Mouse (Mus musculus): Measurements from ENCODE around the gene Cxcl15. TPM values are rescaled to one million over a fixed set of nuclear protein-coding genes. Genes with fewer than 3 reads are reported as not detected.
"Not testable (repeated sequence)": the region's sequence is repeated elsewhere in the genome, so short reads cannot be mapped to it uniquely, and the experiment has no call there.

Gene Cxcl15
- polyA plus RNA-seq, 1 experiment: not detected

GRCm38 (mm10) chr5:90777621-90778020 is 16.7 kb upstream of the Cxcl15 start:
- Histone ChIP-seq H3K4me1 (ENCODE audit: control insufficient read depth, insufficient read depth, low read length) (no peaks in the 10 kb centered on the region), H3K4me3 (ENCODE audit: insufficient read depth, low read depth, low read length) (no peak overlapping the region), H3K27ac (ENCODE audit: insufficient read depth, low read depth, low read length) (no peak overlapping the region), H3K27me3 (replicated peaks; ENCODE audit: control insufficient read depth, insufficient read depth, low read length) (no peaks in the 10 kb centered on the region), H3K36me3 (ENCODE audit: control insufficient read depth, insufficient read depth, low read length) (no peaks in the 10 kb centered on the region)
- 59% methylated on average over 10 of the region's 10 CpGs for WGBS
- no peak for DNase-seq
- no peak for TF ChIP-seq CTCF (conservative IDR thresholded peaks at IDR 0.05; ENCODE audit: insufficient read depth, insufficient read length, low read depth, low read length)

GRCm38 (mm10) chr5:90778856-90779255 is 15.5 kb upstream of the Cxcl15 start:
- WGBS: 84% methylated on average over 6 of the region's 6 CpGs
- Histone ChIP-seq H3K36me3 (ENCODE audit: control insufficient read depth, insufficient read depth, low read length) (no peaks in the 10 kb centered on the region), H3K27ac (ENCODE audit: insufficient read depth, low read depth, low read length) (no peak overlapping the region), H3K27me3 (replicated peaks; ENCODE audit: control insufficient read depth, insufficient read depth, low read length) (no peaks in the 10 kb centered on the region), H3K4me1 (ENCODE audit: control insufficient read depth, insufficient read depth, low read length) (no peaks in the 10 kb centered on the region), H3K4me3 (ENCODE audit: insufficient read depth, low read depth, low read length) (no peak overlapping the region)
- no peak for DNase-seq
- TF ChIP-seq POLR2A (IDR thresholded peaks at IDR 0.05; ENCODE audit: low read depth, low read length) (no peak), CTCF (conservative IDR thresholded peaks at IDR 0.05; ENCODE audit: insufficient read depth, insufficient read length, low read depth, low read length) (no peak)

GRCm38 (mm10) chr5:90783697-90784096 is 10.6 kb upstream of the Cxcl15 start:
- 80% methylated on average over 3 of the region's 3 CpGs for WGBS
- TF ChIP-seq CTCF (conservative IDR thresholded peaks at IDR 0.05; ENCODE audit: insufficient read depth, insufficient read length, low read depth, low read length): no peak
- TF ChIP-seq POLR2A (IDR thresholded peaks at IDR 0.05; ENCODE audit: low read depth, low read length): no peak
- Histone ChIP-seq H3K4me3 (ENCODE audit: insufficient read depth, low read depth, low read length) (no peak overlapping the region), H3K27ac (ENCODE audit: insufficient read depth, low read depth, low read length) (no peak overlapping the region), H3K4me1 (ENCODE audit: control insufficient read depth, insufficient read depth, low read length) (no peaks in the 10 kb centered on the region), H3K27me3 (replicated peaks; ENCODE audit: control insufficient read depth, insufficient read depth, low read length) (no peaks in the 10 kb centered on the region), H3K36me3 (ENCODE audit: control insufficient read depth, insufficient read depth, low read length) (no peaks in the 10 kb centered on the region)
- DNase-seq: no peak

- peak; percentile 78 for DNase-seq
- Histone ChIP-seq H3K4me3 (ENCODE audit: insufficient read depth, low read depth, low read length) (no peak within 1 kb of the TSS), H3K27me3 (replicated peaks; ENCODE audit: control insufficient read depth, insufficient read depth, low read length) (no peaks in the 10 kb centered on the region), H3K36me3 (ENCODE audit: control insufficient read depth, insufficient read depth, low read length) (no peaks in the 10 kb centered on the region), H3K27ac (ENCODE audit: insufficient read depth, low read depth, low read length) (no peak within 1 kb of the TSS), H3K4me1 (ENCODE audit: control insufficient read depth, insufficient read depth, low read length) (no peaks in the 10 kb centered on the region)
- WGBS: 27% methylated on average over 26 of the region's 26 CpGs
- TF ChIP-seq POLR2A (IDR thresholded peaks at IDR 0.05; ENCODE audit: low read depth, low read length): no peak
- peak; percentile 56 for TF ChIP-seq CTCF (conservative IDR thresholded peaks at IDR 0.05; ENCODE audit: insufficient read depth, insufficient read length, low read depth, low read length)
Observed at GRCm38 (mm10) chr5:90785659-90786588, 8.4 kb upstream of the Cxcl15 start, which contains the start of gene Cxcl3. TSS of gene Cxcl3 (plus strand) at chr5:90786103.

- Histone ChIP-seq H3K27me3 (replicated peaks; ENCODE audit: control insufficient read depth, insufficient read depth, low read length) (no peaks in the 10 kb centered on the region), H3K4me3 (ENCODE audit: insufficient read depth, low read depth, low read length) (no peak overlapping the region)
- WGBS: 91% methylated on average over 4 of the region's 4 CpGs
Observed at GRCm38 (mm10) chr5:90788114-90788513, 6.2 kb upstream of the Cxcl15 start.

GRCm38 (mm10) chr5:90789306-90790073 is 4.8 kb upstream of the Cxcl15 start:
- peak; percentile 51 for DNase-seq
- TF ChIP-seq CTCF (conservative IDR thresholded peaks at IDR 0.05; ENCODE audit: insufficient read depth, insufficient read length, low read depth, low read length) (no peak), POLR2A (IDR thresholded peaks at IDR 0.05; ENCODE audit: low read depth, low read length) (no peak)
- Histone ChIP-seq H3K36me3 (ENCODE audit: control insufficient read depth, insufficient read depth, low read length) (no peaks in the 10 kb centered on the region), H3K27ac (ENCODE audit: insufficient read depth, low read depth, low read length) (0 out of 2 replicates have a peak overlapping the region, but pooled peaks have one; percentile 12), H3K4me1 (ENCODE audit: control insufficient read depth, insufficient read depth, low read length) (no peaks in the 10 kb centered on the region), H3K27me3 (replicated peaks; ENCODE audit: control insufficient read depth, insufficient read depth, low read length) (no peaks in the 10 kb centered on the region), H3K4me3 (ENCODE audit: insufficient read depth, low read depth, low read length) (no peak overlapping the region)
- WGBS: 38% methylated on average over 11 of the region's 11 CpGs

More at GRCm38 (mm10) chr5:90788114-90788513, 6.2 kb upstream of the Cxcl15 start:
- H3K36me3 ChIP-seq (ENCODE audit: control insufficient read depth, insufficient read depth, low read length): no peaks in the 10 kb centered on the region
- DNase-seq: no peak
- H3K27ac ChIP-seq (ENCODE audit: insufficient read depth, low read depth, low read length): no peak overlapping the region
- H3K4me1 ChIP-seq (ENCODE audit: control insufficient read depth, insufficient read depth, low read length): no peaks in the 10 kb centered on the region
- TF ChIP-seq CTCF (conservative IDR thresholded peaks at IDR 0.05; ENCODE audit: insufficient read depth, insufficient read length, low read depth, low read length): peak; percentile 46
- TF ChIP-seq POLR2A (IDR thresholded peaks at IDR 0.05; ENCODE audit: low read depth, low read length): no peak

GRCm38 (mm10) chr5:90790074-90790502 is 4.2 kb upstream of the Cxcl15 start:
- peak; percentile 14 for DNase-seq
- WGBS: 20% methylated on average over 8 of the region's 8 CpGs
- Histone ChIP-seq H3K4me3 (ENCODE audit: insufficient read depth, low read depth, low read length) (no peak overlapping the region), H3K36me3 (ENCODE audit: control insufficient read depth, insufficient read depth, low read length) (no peaks in the 10 kb centered on the region), H3K27me3 (replicated peaks; ENCODE audit: control insufficient read depth, insufficient read depth, low read length) (no peaks in the 10 kb centered on the region), H3K4me1 (ENCODE audit: control insufficient read depth, insufficient read depth, low read length) (no peaks in the 10 kb centered on the region), H3K27ac (ENCODE audit: insufficient read depth, low read depth, low read length) (no peak overlapping the region)
- TF ChIP-seq POLR2A (IDR thresholded peaks at IDR 0.05; ENCODE audit: low read depth, low read length) (no peak), CTCF (conservative IDR thresholded peaks at IDR 0.05; ENCODE audit: insufficient read depth, insufficient read length, low read depth, low read length) (no peak)

GRCm38 (mm10) chr5:90795392-90795791 is 1.1 kb downstream of the Cxcl15 start:
- not testable (repeated sequence) for H3K27me3 ChIP-seq (replicated peaks; ENCODE audit: control insufficient read depth, insufficient read depth, low read length); DNase-seq; H3K4me3 ChIP-seq (ENCODE audit: insufficient read depth, low read depth, low read length); H3K4me1 ChIP-seq (ENCODE audit: control insufficient read depth, insufficient read depth, low read length); H3K36me3 ChIP-seq (ENCODE audit: control insufficient read depth, insufficient read depth, low read length); H3K27ac ChIP-seq (ENCODE audit: insufficient read depth, low read depth, low read length)
- 92% methylated on average over 2 of the region's 2 CpGs for WGBS
